Mouse (Mus musculus) stomach, postnatal 0 days (tissue): ENCODE results near the gene Esrrg. TPM values are rescaled to one million over a fixed set of nuclear protein-coding genes. Genes with fewer than 3 reads are reported as not detected.

Experiments used
- ATAC-seq: fragments of 200-750 bp; cut with Nextera tagmentation; 2 replicates; pipeline ENCODE4 v1.8.0; 2017; ENCODE audit not compliant: low FRiP score, low TSS enrichment
- DNase-seq: peaks from one replicate; pipeline ENCODE4 v3.0.0-alpha.2; 2016; ENCODE audit warnings: low spot score
- H3K27ac ChIP-seq: fragments of 300-500 bp; sonication (generic); replicated peaks from 2 replicates; pipeline ENCODE4 v1.5.1; 2014; ENCODE audit warnings: mild to moderate bottlenecking, control low read depth
- H3K27me3 ChIP-seq: fragments of 300-500 bp; sonication (generic); 2 replicates; pipeline ENCODE4 v1.6.1; 2014; ENCODE audit warnings: low read length; ENCODE audit not compliant: control insufficient read depth, insufficient read depth
- H3K36me3 ChIP-seq: fragments of 300-500 bp; sonication (generic); 2 replicates; pipeline ENCODE4 v1.6.1; 2014; ENCODE audit warnings: low read length, mixed read lengths; ENCODE audit not compliant: control insufficient read depth, insufficient read depth
- H3K4me1 ChIP-seq: fragments of 300-500 bp; sonication (generic); replicated peaks from 2 replicates; pipeline ENCODE4 v1.6.1; 2014; ENCODE audit warnings: antibody characterized with exemption; ENCODE audit not compliant: control insufficient read depth, insufficient read depth
- H3K4me2 ChIP-seq: fragments of 300-500 bp; sonication (generic); replicated peaks from 2 replicates; pipeline ENCODE4 v1.6.1; 2014; ENCODE audit warnings: low read depth, mild to moderate bottlenecking, control low read depth, moderate library complexity
- H3K4me3 ChIP-seq: fragments of 300-500 bp; sonication (generic); 2 replicates; pipeline ENCODE4 v1.5.1; 2014; ENCODE audit warnings: low read depth, low read length, control low read depth
- H3K9ac ChIP-seq: fragments of 300-500 bp; sonication (generic); 2 replicates; pipeline ENCODE4 v1.6.1; 2014; ENCODE audit warnings: mild to moderate bottlenecking, low read length, control low read depth, mixed read lengths
- H3K9me3 ChIP-seq: fragments of 300-500 bp; sonication (generic); 2 replicates; pipeline ENCODE4 v1.6.1; 2016; ENCODE audit warnings: low read length; ENCODE audit not compliant: control insufficient read depth
- CTCF ChIP-seq: IDR thresholded peaks from 2 replicates; pipeline ENCODE4 v1.5.1; 2016; ENCODE audit warnings: antibody characterized with exemption, low read depth, mild to moderate bottlenecking, moderate library complexity
- EP300 ChIP-seq: optimal IDR thresholded peaks from 2 replicates; pipeline ENCODE3; 2016; ENCODE audit warnings: antibody characterized with exemption
- WGBS: fragments of 180-500 bp; shearing (Covaris S2); extraction: QIAGEN DNeasy Blood & Tissue Kit; methylation state at CpG from one replicate; pipeline ENCODE4 v1.1.7; 2014; 5-methylcytosine and 5-hydroxymethylcytosine counted together
- polyA plus RNA-seq: library from polyadenylated mRNA; unstranded; fragments of >200 nt; fragmentation: Nextera tagmentation; extraction: Ambion mirVana; gene quantifications from 2 replicates; pipeline ENCODE4 v1.2.1, GENCODE M21; 2015

Gene Esrrg
- polyA plus RNA-seq, 1 experiment from 2014 or later, result 7.4 TPM

DNA sequence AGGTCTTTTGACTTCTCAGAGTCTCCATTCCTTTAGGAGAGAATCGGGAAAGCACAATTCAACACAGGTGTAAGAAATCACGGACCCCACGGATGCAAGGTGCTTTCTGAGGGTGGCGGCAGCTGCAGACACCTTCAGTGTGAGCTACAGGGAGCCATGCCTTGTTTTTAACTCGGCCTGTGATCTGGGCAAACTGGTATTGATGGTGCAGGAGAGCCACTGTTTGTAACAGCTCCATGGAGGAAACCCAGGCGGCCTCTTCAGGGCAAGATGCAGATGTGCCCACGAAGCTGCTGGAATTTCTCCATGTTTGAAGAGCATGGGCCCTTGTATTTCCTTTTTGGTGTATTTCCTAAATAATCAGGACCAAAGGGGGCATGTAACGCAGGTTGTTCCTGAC is 263.6 kb downstream of the Esrrg start:
- H3K9me3 ChIP-seq, result no peaks in the 10 kb centered on the region
- DNase-seq, result no peak
- H3K4me3 ChIP-seq, result no peak overlapping the region
- H3K27ac ChIP-seq, result no peak overlapping the region
- ATAC-seq, result no peak
- H3K27me3 ChIP-seq, result no peaks in the 10 kb centered on the region
- no peak overlapping the region for H3K9ac ChIP-seq
- TF ChIP-seq CTCF (no peak), EP300 (no peak)
- no peaks in the 10 kb centered on the region for H3K4me1 ChIP-seq
- WGBS, result 35% methylated on average over 8 of the region's 8 CpGs
- H3K4me2 ChIP-seq, result peak overlapping the region; percentile 11; the same call in 1 of the 2 replicates
- H3K36me3 ChIP-seq, result no peaks in the 10 kb centered on the region

GRCm38 (mm10) chr1:187872744-187873143 is 264.2 kb downstream of the Esrrg start:
- Histone ChIP-seq H3K4me1 (no peaks in the 10 kb centered on the region), H3K9me3 (no peaks in the 10 kb centered on the region), H3K4me3 (no peak overlapping the region), H3K27ac (no peak overlapping the region), H3K36me3 (no peaks in the 10 kb centered on the region), H3K27me3 (no peaks in the 10 kb centered on the region), H3K4me2 (no peak overlapping the region; the same call in 1 of the 2 replicates), H3K9ac (no peak overlapping the region)
- no peak for ATAC-seq
- TF ChIP-seq CTCF (no peak), EP300 (no peak)
- WGBS, result 19% methylated on average over 6 of the region's 6 CpGs
- DNase-seq, result no peak

- H3K4me1 ChIP-seq, result no peaks in the 10 kb centered on the region
- H3K9ac ChIP-seq, result no peak overlapping the region
- H3K4me3 ChIP-seq, result no peak overlapping the region
- whole genome bisulfite sequencing, result 82% methylated on average over 2 of the region's 2 CpGs
- H3K27me3 ChIP-seq, result no peaks in the 10 kb centered on the region
- H3K36me3 ChIP-seq, result no peaks in the 10 kb centered on the region
- H3K4me2 ChIP-seq, result no peak overlapping the region
- no peak for TF ChIP-seq EP300
- no peak for TF ChIP-seq CTCF
- DNase-seq, result no peak
- H3K27ac ChIP-seq, result no peak overlapping the region
- no peak for ATAC-seq
- H3K9me3 ChIP-seq, result no peaks in the 10 kb centered on the region
These were observed 265.2 kb downstream of the Esrrg start for GRCm38 (mm10) chr1:187873770-187874169.

- Histone ChIP-seq H3K4me1 (no peaks in the 10 kb centered on the region), H3K9me3 (no peaks in the 10 kb centered on the region), H3K4me2 (no peak overlapping the region), H3K36me3 (no peaks in the 10 kb centered on the region), H3K27me3 (no peaks in the 10 kb centered on the region), H3K27ac (no peak overlapping the region), H3K4me3 (no peak overlapping the region), H3K9ac (no peak overlapping the region)
- no peak for TF ChIP-seq CTCF
- TF ChIP-seq EP300, result no peak
- DNase-seq, result no peak
- no peak for ATAC-seq
- 81% methylated on average over 6 of the region's 6 CpGs for WGBS
These were observed 278.7 kb downstream of the Esrrg start for GRCm38 (mm10) chr1:187887270-187887669.

DNA sequence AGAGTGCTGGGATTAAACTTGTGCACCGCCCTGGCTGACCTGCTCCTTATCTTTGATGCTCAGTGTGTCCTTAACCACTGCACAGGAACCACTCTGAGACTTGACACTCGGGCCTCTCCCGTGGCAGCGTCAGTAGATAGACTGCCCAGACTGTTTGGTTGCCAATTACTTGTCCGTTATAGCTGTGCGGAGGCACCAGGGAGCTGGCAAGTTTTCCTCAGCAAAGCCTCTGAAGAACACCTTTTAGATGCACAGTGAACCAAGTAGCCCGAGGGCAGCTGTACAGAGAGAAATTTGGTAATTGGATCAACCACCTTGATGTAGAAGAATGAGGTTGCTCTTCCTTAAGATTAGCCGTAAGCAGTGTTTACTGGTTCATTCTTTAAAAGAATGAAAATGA is 279.6 kb downstream of the Esrrg start:
- Histone ChIP-seq H3K9me3 (no peaks in the 10 kb centered on the region), H3K4me2 (no peak overlapping the region), H3K4me1 (no peaks in the 10 kb centered on the region), H3K4me3 (no peak overlapping the region), H3K36me3 (no peaks in the 10 kb centered on the region), H3K27me3 (no peaks in the 10 kb centered on the region), H3K9ac (no peak overlapping the region), H3K27ac (no peak overlapping the region)
- ATAC-seq (no peak), DNase-seq (no peak)
- TF ChIP-seq CTCF (no peak), EP300 (no peak)
- WGBS, result 83% methylated on average over 8 of the region's 8 CpGs

DNA sequence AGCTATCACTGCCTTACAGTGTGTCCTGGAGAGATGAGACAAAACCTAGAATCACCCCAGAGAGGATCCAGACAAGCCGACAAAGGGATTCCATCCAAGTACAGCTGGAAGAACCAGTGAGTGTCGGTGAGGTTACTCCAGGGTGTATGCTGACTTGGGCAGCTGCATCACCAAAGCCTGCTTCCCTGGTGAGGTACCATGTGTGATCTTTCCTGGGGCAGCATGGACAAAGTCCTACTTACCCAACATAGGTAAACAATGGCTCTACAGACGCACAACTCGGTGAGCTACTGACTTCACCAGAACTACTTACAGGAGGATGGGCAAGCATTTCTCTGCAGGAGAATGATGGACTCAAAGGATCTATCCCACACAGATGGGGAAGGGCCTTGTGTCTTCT is 280.5 kb downstream of the Esrrg start:
- Histone ChIP-seq H3K4me3 (no peak overlapping the region), H3K9me3 (no peaks in the 10 kb centered on the region), H3K4me2 (no peak overlapping the region), H3K36me3 (no peaks in the 10 kb centered on the region), H3K4me1 (no peaks in the 10 kb centered on the region), H3K27me3 (no peaks in the 10 kb centered on the region), H3K27ac (no peak overlapping the region), H3K9ac (no peak overlapping the region)
- DNase-seq (no peak), ATAC-seq (no peak)
- no peak for TF ChIP-seq CTCF
- no peak for TF ChIP-seq EP300
- WGBS, result 84% methylated on average over 4 of the region's 4 CpGs
